Mouse (Mus musculus) left cerebral cortex, adult 2 months (tissue): ENCODE results near the gene Nanog. TPM values are rescaled to one million over a fixed set of nuclear protein-coding genes. Genes with fewer than 3 reads are reported as not detected.
A peak's percentile ranks its signal among the peaks of the same experiment; 100 is the strongest.

Source experiments
- DNase-seq, 2 experiments: peaks; one replicate each; pipeline ENCODE4 v3.0.0; 2021 to 2022; ENCODE audit warnings: low spot score in 2 of 2, mixed read lengths in 1 of 2; ENCODE audit errors: extremely low spot score in 1 of 2
- H3K27ac ChIP-seq: fragments of 200-600 bp; 2 replicates; pipeline ENCODE4 v1.8.1; 2022
- H3K4me3 ChIP-seq: fragments of 200-600 bp; 2 replicates; pipeline ENCODE4 v1.8.1; 2022
- CTCF ChIP-seq: fragments of 200-600 bp; IDR thresholded peaks from 2 replicates; pipeline ENCODE4 v1.8.1; 2022; ENCODE audit warnings: antibody characterized with exemption, mild to moderate bottlenecking, moderate library complexity
- intact Hi-C: fragments of 180-260 bp; cut with DNase I; formaldehyde crosslinking; loops from one replicate; pipeline ENCODE4 v1.15.1; 2025
- long read RNA-seq, 2 experiments: library from polyadenylated mRNA; stranded (forward); transcript quantifications; one replicate each; pipeline ENCODE4 v2.0.0; 2021; ENCODE audit warnings: borderline mapping rate in 2 of 2
- total RNA-seq, 2 experiments: library from RNA; stranded (reverse); gene quantifications; 2 replicates each; pipeline ENCODE4 v1.2.3; 2021

Nanog gene
- total RNA-seq, result not detected
- long read RNA-seq, experiment 1, result 0 reads
- long read RNA-seq, experiment 2, result 0 reads

GRCm38 (mm10) chr6:122707036-122707800, at the start of gene Nanog:
Gene Nanog, plus strand, starts transcription at chr6:122707489.
- intact Hi-C loops, result no loop called here
- no peak for DNase-seq
- no peak for TF ChIP-seq CTCF
- Histone ChIP-seq H3K4me3 (no peak within 1 kb of the TSS), H3K27ac (no peak within 1 kb of the TSS)

- Histone ChIP-seq H3K27ac (no peak overlapping the region), H3K4me3 (no peak overlapping the region)
- DNase-seq, result no peak
- TF ChIP-seq CTCF, result no peak
- intact Hi-C loops, result no loop called here
Observed at GRCm38 (mm10) chr6:122657630-122658029, 49.7 kb upstream of the Nanog start.

DNA sequence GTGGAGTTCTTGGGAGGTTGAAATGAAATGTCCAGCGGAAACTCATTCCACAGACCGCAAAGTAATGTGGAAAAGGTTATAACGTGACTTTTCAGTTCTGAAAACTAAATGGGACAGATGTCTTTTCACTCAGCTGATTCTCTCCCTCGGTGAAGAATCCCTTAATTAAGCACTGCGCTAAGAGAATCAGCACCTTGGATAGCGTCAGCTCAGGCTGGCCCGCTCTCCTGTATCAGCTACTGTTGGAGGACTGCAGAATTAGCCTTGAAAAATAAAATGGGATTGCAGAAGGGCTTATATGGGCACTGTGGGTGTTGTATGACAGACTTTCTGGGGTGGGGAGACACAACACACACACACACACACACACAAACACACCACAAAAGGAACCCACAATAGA, 47.7 kb upstream of the Nanog start:
- intact Hi-C loops, result no loop called here
- TF ChIP-seq CTCF, result no peak
- H3K27ac ChIP-seq, result no peak overlapping the region
- no peak for DNase-seq
- no peak overlapping the region for H3K4me3 ChIP-seq

DNA sequence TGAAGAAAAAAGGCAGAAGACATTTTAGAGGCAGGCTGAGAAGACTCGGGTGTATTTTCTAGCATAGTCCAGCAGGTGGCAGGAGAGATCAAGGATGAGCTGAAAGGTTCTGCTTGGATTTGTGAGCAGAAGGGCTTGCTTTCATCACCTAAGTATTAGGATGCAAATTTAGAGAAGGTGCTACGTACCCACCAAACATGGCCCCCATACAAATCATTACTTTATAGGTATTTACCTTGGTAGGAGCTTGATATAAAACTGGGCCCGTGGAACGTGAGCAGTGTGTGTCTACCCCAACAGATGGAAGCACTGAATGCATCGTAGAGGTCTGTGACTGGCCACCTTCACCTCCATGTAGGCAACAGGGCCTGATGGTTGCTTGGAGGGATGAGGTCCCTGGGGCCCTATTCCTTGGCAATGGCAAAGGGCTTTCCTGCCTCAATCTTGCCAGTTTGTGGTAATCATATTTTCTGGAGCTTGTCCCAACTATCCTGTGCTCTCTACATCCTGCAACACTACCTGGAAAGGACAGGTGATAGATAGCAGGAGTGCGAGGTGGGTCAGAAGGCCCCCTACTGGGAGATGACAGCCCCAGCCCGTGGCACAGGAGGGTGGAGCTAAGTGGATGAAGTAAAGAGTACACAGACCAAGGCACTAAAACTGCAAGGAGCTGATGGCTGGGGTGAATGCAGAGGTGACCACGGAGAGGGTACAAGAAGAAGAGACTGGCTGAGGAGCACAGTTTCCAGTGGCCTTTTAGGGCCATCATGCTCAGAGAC, 46.5 kb upstream of the Nanog start:
- peak; percentile 82 for TF ChIP-seq CTCF
- no peak overlapping the region for H3K4me3 ChIP-seq
- intact Hi-C loops, result loop anchor here (1.0 to 5.0 kb wide), 3 partner anchors 60 to 1602 kb away; no protein-coding TSS in a partner anchor
- no peak overlapping the region for H3K27ac ChIP-seq
- peak; percentile 44 to 58 for DNase-seq

GRCm38 (mm10) chr6:122662551-122663264, 44.6 kb upstream of the Nanog start:
- H3K4me3 ChIP-seq, result no peak overlapping the region
- H3K27ac ChIP-seq, result no peak overlapping the region
- no peak for TF ChIP-seq CTCF
- intact Hi-C loops, result loop anchor here (5.0 kb wide), 1 partner anchor 1600 kb away; no protein-coding TSS in a partner anchor
- DNase-seq, result no peak

- intact Hi-C loops, result loop anchor here (5.0 kb wide), 1 partner anchor 1599 kb away; no protein-coding TSS in a partner anchor
- no peak for DNase-seq
- H3K4me3 ChIP-seq, result no peak overlapping the region
- H3K27ac ChIP-seq, result no peak overlapping the region
- no peak for TF ChIP-seq CTCF
Observed at GRCm38 (mm10) chr6:122663596-122664206, 43.6 kb upstream of the Nanog start.

- intact Hi-C loops, result loop anchor here (5.0 kb wide), 1 partner anchor 206 kb away; the partner anchor contains the start of gene Necap1
- Histone ChIP-seq H3K27ac (no peak overlapping the region), H3K4me3 (no peak overlapping the region)
- no peak for DNase-seq
- no peak for TF ChIP-seq CTCF
Observed at GRCm38 (mm10) chr6:122665866-122666265, 41.4 kb upstream of the Nanog start.

DNA sequence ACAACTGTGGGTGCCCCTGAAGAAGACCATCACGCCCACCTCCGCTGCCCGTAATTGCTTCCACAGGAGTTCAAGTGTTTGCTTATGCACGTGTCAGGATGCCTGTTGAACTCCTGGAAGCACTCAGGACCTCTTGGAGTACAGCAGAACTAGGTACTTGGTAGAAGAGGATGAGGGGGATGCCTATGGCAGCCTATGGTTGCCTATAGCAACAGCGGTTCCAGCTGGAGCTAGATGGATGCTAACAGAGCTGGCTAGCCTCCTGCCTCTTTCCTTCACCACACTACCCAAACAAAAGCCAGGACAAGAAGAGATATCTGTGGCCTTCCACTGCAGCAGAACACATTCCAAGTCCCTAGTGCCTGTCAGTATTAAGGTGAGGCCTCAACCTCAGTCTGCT, 39.6 kb upstream of the Nanog start:
- Histone ChIP-seq H3K27ac (no peak overlapping the region), H3K4me3 (no peak overlapping the region)
- no peak for DNase-seq
- no peak for TF ChIP-seq CTCF
- intact Hi-C loops, result loop anchor here (2.0 to 5.0 kb wide), 2 partner anchors 119 to 205 kb away; partner anchors contain the start of gene Necap1

DNA sequence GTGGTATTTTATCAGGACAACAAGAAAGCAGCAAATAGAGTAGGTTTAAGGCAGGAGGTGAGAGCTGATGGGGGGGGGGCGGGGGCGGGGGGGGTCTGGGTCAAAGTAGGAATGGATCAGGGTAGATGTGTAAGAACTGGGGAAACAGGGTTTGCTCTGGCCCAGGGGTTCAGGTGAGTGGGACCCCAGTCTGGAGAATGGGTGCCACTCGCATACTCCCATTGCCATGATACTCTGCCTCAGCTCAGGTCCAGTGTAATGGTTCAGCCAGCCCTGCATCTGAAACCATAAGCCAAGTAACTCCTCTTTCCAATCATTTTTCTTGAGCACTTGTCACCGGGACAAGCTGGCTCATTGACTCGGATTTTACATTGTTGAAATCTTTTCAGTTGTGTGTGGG, 38.5 kb upstream of the Nanog start:
- no peak overlapping the region for H3K4me3 ChIP-seq
- H3K27ac ChIP-seq, result no peak overlapping the region
- DNase-seq, result no peak
- TF ChIP-seq CTCF, result no peak
- intact Hi-C loops, result loop anchor here (1.0 to 5.0 kb wide), 3 partner anchors 51 to 203 kb away; partner anchors contain the start of gene Necap1

GRCm38 (mm10) chr6:122669406-122670200, 37.7 kb upstream of the Nanog start:
- peak; percentile 99 for TF ChIP-seq CTCF
- H3K27ac ChIP-seq, result peak overlapping the region; percentile 79
- peak overlapping the region; percentile 50 for H3K4me3 ChIP-seq
- peak; percentile 96 to 98 for DNase-seq
- intact Hi-C loops, result loop anchor here (1.0 to 5.0 kb wide), 3 partner anchors 51 to 203 kb away; partner anchors contain the start of gene Necap1

GRCm38 (mm10) chr6:122670201-122670551, 37.1 kb upstream of the Nanog start:
- no peak for TF ChIP-seq CTCF
- Histone ChIP-seq H3K4me3 (peak overlapping the region; percentile 50), H3K27ac (peak overlapping the region; percentile 79)
- intact Hi-C loops, result no loop called here
- no peak for DNase-seq
